Mouse (Mus musculus) intestine, embryonic 16.5 days (tissue): ENCODE measurements at regions not wholly inside any gene's neighbourhood (a gene's known extent, or its start where the extent isn't known, plus 50 kb on each side); places are given as distances from the start of the nearest gene placed in this dataset.

ENCODE experiments used
- ATAC-seq: fragments of 200-750 bp; cut with Nextera tagmentation; 2 replicates; pipeline ENCODE4 v1.8.0; 2017; ENCODE audit warnings: moderate TSS enrichment, moderate library complexity
- H3K27ac ChIP-seq: fragments of 300-500 bp; sonication (generic); 2 replicates; pipeline ENCODE4 v1.5.1; 2014; ENCODE audit warnings: mild to moderate bottlenecking, low read length
- H3K27me3 ChIP-seq: fragments of 300-500 bp; sonication (generic); replicated peaks from 2 replicates; pipeline ENCODE4 v1.6.1; 2014; ENCODE audit warnings: low read length, control low read depth, mixed read lengths; ENCODE audit not compliant: control insufficient read depth, insufficient read depth
- H3K36me3 ChIP-seq: fragments of 300-500 bp; sonication (generic); 2 replicates; pipeline ENCODE4 v1.6.1; 2014; ENCODE audit warnings: low read length, control low read depth; ENCODE audit not compliant: control insufficient read depth, insufficient read depth
- H3K4me1 ChIP-seq: fragments of 300-500 bp; sonication (generic); 2 replicates; pipeline ENCODE4 v1.6.1; 2014; ENCODE audit warnings: low read length, control low read depth, mixed read lengths; ENCODE audit not compliant: control insufficient read depth, insufficient read depth
- H3K4me2 ChIP-seq: fragments of 300-500 bp; sonication (generic); 2 replicates; pipeline ENCODE4 v1.6.1; 2014; ENCODE audit warnings: low read depth, low read length, control low read depth
- H3K4me3 ChIP-seq: fragments of 300-500 bp; sonication (generic); 2 replicates; pipeline ENCODE4 v1.5.1; 2014; ENCODE audit warnings: mild to moderate bottlenecking, low read length
- H3K9ac ChIP-seq: fragments of 300-500 bp; sonication (generic); 2 replicates; pipeline ENCODE4 v1.6.1; 2014; ENCODE audit warnings: low read depth, low read length
- H3K9me3 ChIP-seq: fragments of 300-500 bp; sonication (generic); 2 replicates; pipeline ENCODE4 v1.6.1; 2016; ENCODE audit warnings: low read length, control low read depth; ENCODE audit not compliant: control insufficient read depth
- WGBS: fragments of 180-500 bp; shearing (Covaris S2); extraction: QIAGEN DNeasy Blood & Tissue Kit; methylation state at CpG from one replicate; pipeline ENCODE4 v1.1.7; 2014; 5-methylcytosine and 5-hydroxymethylcytosine counted together

- Histone ChIP-seq H3K36me3 (no peaks in the 10 kb centered on the region), H3K4me1 (no peaks in the 10 kb centered on the region), H3K4me2 (no peak overlapping the region), H3K4me3 (no peak overlapping the region), H3K27me3 (no peaks in the 10 kb centered on the region), H3K27ac (no peak overlapping the region), H3K9ac (no peak overlapping the region), H3K9me3 (no peaks in the 10 kb centered on the region)
- 86% methylated on average over 6 of the region's 6 CpGs for WGBS
- ATAC-seq: no peak
Measured at GRCm38 (mm10) chr1:119221901-119222300, 168.5 kb upstream of the Gli2 start.

- WGBS: 82% methylated on average over 7 of the region's 7 CpGs
- ATAC-seq: no peak
- Histone ChIP-seq H3K4me3 (no peak overlapping the region), H3K36me3 (no peaks in the 10 kb centered on the region), H3K9ac (no peak overlapping the region), H3K9me3 (no peaks in the 10 kb centered on the region), H3K27me3 (no peaks in the 10 kb centered on the region), H3K27ac (no peak overlapping the region), H3K4me2 (no peak overlapping the region), H3K4me1 (no peaks in the 10 kb centered on the region)
Measured at GRCm38 (mm10) chr1:119221012-119221411, 167.6 kb upstream of the Gli2 start.

GRCm38 (mm10) chr1:119219817-119220216, 166.4 kb upstream of the Gli2 start:
- Histone ChIP-seq H3K36me3 (no peaks in the 10 kb centered on the region), H3K4me3 (no peak overlapping the region), H3K27me3 (no peaks in the 10 kb centered on the region), H3K9ac (no peak overlapping the region), H3K4me2 (no peak overlapping the region), H3K27ac (no peak overlapping the region), H3K4me1 (no peaks in the 10 kb centered on the region), H3K9me3 (no peaks in the 10 kb centered on the region)
- 75% methylated on average over 10 of the region's 10 CpGs for WGBS
- ATAC-seq: no peak

- no peaks in the 10 kb centered on the region for H3K36me3 ChIP-seq
- H3K9me3 ChIP-seq: no peaks in the 10 kb centered on the region
- no peak overlapping the region for H3K4me2 ChIP-seq
- no peak overlapping the region for H3K27ac ChIP-seq
- no peaks in the 10 kb centered on the region for H3K4me1 ChIP-seq
- ATAC-seq: peak; percentile 60
- H3K27me3 ChIP-seq: no peaks in the 10 kb centered on the region
- 28% methylated on average over 4 of the region's 4 CpGs for WGBS
- no peak overlapping the region for H3K4me3 ChIP-seq
- no peak overlapping the region for H3K9ac ChIP-seq
Measured at GRCm38 (mm10) chr1:119217387-119217786, 164.0 kb upstream of the Gli2 start.

- no peak overlapping the region for H3K4me3 ChIP-seq
- no peak overlapping the region for H3K9ac ChIP-seq
- peaks cover 9% of the 10 kb centered on the region; the same call in 1 of the 2 replicates for H3K4me1 ChIP-seq
- no peaks in the 10 kb centered on the region for H3K27me3 ChIP-seq
- no peaks in the 10 kb centered on the region for H3K9me3 ChIP-seq
- WGBS: 46% methylated on average over 7 of the region's 7 CpGs
- ATAC-seq: peak; percentile 85
- no peak overlapping the region; the same call in 1 of the 2 replicates for H3K4me2 ChIP-seq
- H3K36me3 ChIP-seq: no peaks in the 10 kb centered on the region
- no peak overlapping the region for H3K27ac ChIP-seq
Measured at GRCm38 (mm10) chr1:119209607-119210007, 156.2 kb upstream of the Gli2 start.

- no peak overlapping the region for H3K27ac ChIP-seq
- ATAC-seq: no peak
- H3K4me3 ChIP-seq: no peak overlapping the region
Measured at GRCm38 (mm10) chr1:119202456-119202855, 149.0 kb upstream of the Gli2 start.

GRCm38 (mm10) chr1:119197415-119197700, 143.9 kb upstream of the Gli2 start:
- peak; percentile 67; the same call in 1 of the 2 replicates for ATAC-seq
- Histone ChIP-seq H3K36me3 (no peaks in the 10 kb centered on the region), H3K4me1 (no peaks in the 10 kb centered on the region), H3K4me3 (no peak overlapping the region), H3K27ac (no peak overlapping the region), H3K4me2 (no peak overlapping the region), H3K9me3 (no peaks in the 10 kb centered on the region), H3K9ac (no peak overlapping the region), H3K27me3 (no peaks in the 10 kb centered on the region)
- WGBS: 50% methylated on average over 7 of the region's 7 CpGs

More at GRCm38 (mm10) chr1:119202456-119202855, 149.0 kb upstream of the Gli2 start:
- no peaks in the 10 kb centered on the region for H3K4me1 ChIP-seq
- H3K4me2 ChIP-seq: no peak overlapping the region
- 76% methylated on average over 6 of the region's 6 CpGs for WGBS
- H3K9ac ChIP-seq: no peak overlapping the region
- no peaks in the 10 kb centered on the region for H3K27me3 ChIP-seq
- no peaks in the 10 kb centered on the region for H3K36me3 ChIP-seq
- H3K9me3 ChIP-seq: no peaks in the 10 kb centered on the region

DNA sequence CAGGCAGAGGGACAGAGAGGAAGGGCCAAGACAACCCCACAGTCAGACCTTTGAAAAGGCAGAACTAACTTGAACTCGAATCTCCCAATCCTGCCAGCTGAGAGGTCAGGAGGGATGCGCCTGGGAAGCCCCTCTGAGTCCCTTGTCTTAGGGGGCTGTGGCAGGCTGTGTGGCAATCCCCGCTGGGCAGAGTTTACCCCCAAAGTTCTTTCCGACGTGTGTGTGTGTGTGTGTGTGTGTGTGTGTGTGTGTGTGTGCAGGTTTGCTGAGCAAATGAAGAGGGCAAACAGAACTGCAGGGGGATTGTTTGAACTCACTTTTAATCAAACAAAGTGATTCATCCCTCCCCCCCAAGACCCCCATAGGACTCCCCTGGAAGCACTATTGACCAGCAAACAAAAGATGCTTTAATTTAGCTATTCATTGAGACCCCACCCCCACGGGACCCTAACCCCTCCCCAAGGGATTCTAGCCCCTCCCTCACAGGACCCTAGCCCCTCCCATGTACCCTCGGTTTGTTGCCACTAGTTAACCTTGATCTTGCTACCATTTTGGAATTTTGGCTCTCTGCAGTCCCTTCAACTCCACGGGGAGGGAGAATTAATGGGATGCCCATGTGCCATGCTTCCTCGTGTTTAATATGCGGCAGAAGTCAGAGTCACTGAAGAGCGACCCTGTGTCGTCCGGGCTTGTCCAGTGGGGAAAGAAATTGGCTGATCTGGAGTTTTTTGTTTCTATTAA, 143.4 kb upstream of the Gli2 start:
- H3K27me3 ChIP-seq: no peaks in the 10 kb centered on the region
- no peak overlapping the region for H3K4me2 ChIP-seq
- no peak overlapping the region for H3K4me3 ChIP-seq
- no peak for ATAC-seq
- no peak overlapping the region for H3K9ac ChIP-seq
- 40% methylated on average over 13 of the region's 13 CpGs for WGBS
- no peaks in the 10 kb centered on the region for H3K4me1 ChIP-seq
- H3K27ac ChIP-seq: no peak overlapping the region
- no peaks in the 10 kb centered on the region for H3K9me3 ChIP-seq
- H3K36me3 ChIP-seq: no peaks in the 10 kb centered on the region

DNA sequence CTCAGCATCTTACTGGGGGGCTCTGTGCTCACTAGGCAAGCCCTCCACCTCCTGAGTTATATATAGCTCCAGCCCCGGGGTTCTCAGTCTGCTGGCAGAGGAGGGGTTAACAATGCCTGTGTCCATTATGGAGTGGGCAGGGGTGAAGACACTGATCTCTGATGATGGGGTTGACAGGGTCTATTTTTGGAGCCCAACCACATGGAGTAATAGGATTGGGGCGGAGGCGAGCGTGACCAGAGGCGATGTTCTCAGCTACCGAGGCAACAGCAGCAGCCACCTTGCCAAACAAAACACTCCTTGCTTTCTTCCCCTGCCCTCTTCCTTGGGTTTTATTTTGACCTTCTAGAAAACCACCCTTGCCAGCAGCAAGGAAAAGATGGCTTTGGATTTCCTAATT, 141.1 kb upstream of the Gli2 start:
- no peak overlapping the region for H3K9ac ChIP-seq
- H3K4me2 ChIP-seq: no peak overlapping the region
- no peak overlapping the region for H3K27ac ChIP-seq
- no peaks in the 10 kb centered on the region for H3K9me3 ChIP-seq
- 0 out of 2 replicates have a peak, but pooled peaks cover 3% of the 10 kb centered on the region for H3K4me1 ChIP-seq
- ATAC-seq: no peak
- H3K27me3 ChIP-seq: no peaks in the 10 kb centered on the region
- no peaks in the 10 kb centered on the region for H3K36me3 ChIP-seq
- 65% methylated on average over 6 of the region's 6 CpGs for WGBS
- H3K4me3 ChIP-seq: no peak overlapping the region

GRCm38 (mm10) chr1:119191177-119191576, 137.8 kb upstream of the Gli2 start:
- Histone ChIP-seq H3K36me3 (no peaks in the 10 kb centered on the region), H3K27me3 (no peaks in the 10 kb centered on the region; the same call in 1 of the 2 replicates), H3K4me1 (0 out of 2 replicates have a peak, but pooled peaks cover 3% of the 10 kb centered on the region), H3K4me3 (no peak overlapping the region), H3K9me3 (no peaks in the 10 kb centered on the region), H3K4me2 (no peak overlapping the region), H3K9ac (no peak overlapping the region), H3K27ac (no peak overlapping the region)
- ATAC-seq: no peak
- 70% methylated on average over 2 of the region's 2 CpGs for WGBS
